Comparison of ENCODE assay signal across 8 mouse cellular contexts in genomic region chr6:124919695-124920317, GRCm38 (mm10). TPM values are rescaled to one million over a fixed set of nuclear protein-coding genes. Genes with fewer than 3 reads are reported as not detected.
A peak's percentile ranks its signal among the peaks of the same experiment; 100 is the strongest.
DNase-seq lines count a peak whose midpoint lies in the region; ATAC-seq and TF ChIP-seq lines count a peak whose summit lies in the region.

Gene Ptms, minus strand, starts transcription at chr6:124920103.

- peak within 1 kb of the TSS; percentile 58 for H3K4me2 ChIP-seq in forebrain, embryonic 11.5 days (ENCODE audit: low read depth, low read length, severe bottlenecking)
- peak within 1 kb of the TSS; percentile 86 for H3K4me2 ChIP-seq in heart, embryonic 15.5 days
- H3K4me2 ChIP-seq in liver, embryonic 12.5 days, result peak within 1 kb of the TSS; percentile 98

- peaks cover 28% of the 10 kb centered on the region for H3K4me1 ChIP-seq in forebrain, embryonic 11.5 days (replicated peaks; ENCODE audit: control insufficient read depth, insufficient read depth, low read length)
- H3K4me1 ChIP-seq in heart, embryonic 15.5 days (replicated peaks), result peaks cover 46% of the 10 kb centered on the region
- peaks cover 48% of the 10 kb centered on the region for H3K4me1 ChIP-seq in liver, embryonic 12.5 days

- TF ChIP-seq POLR2A in brain, embryonic 14.5 days (IDR thresholded peaks at IDR 0.05; ENCODE audit: borderline replicate concordance, extremely low read depth, insufficient read depth, insufficient read length, poor library complexity, severe bottlenecking), result no peak

- H3K9ac ChIP-seq in forebrain, embryonic 11.5 days (ENCODE audit: low read length), result peak within 1 kb of the TSS; percentile 54
- H3K9ac ChIP-seq in heart, embryonic 15.5 days, result peak within 1 kb of the TSS; percentile 47
- H3K9ac ChIP-seq in liver, embryonic 12.5 days, result no peak within 1 kb of the TSS

- H3K36me3 ChIP-seq in forebrain, embryonic 11.5 days (ENCODE audit: control insufficient read depth, insufficient read depth, low read length), result no peaks in the 10 kb centered on the region; the same call in 1 of the 2 replicates
- H3K36me3 ChIP-seq in heart, embryonic 15.5 days, result peaks cover 5% of the 10 kb centered on the region
- H3K36me3 ChIP-seq in liver, embryonic 12.5 days, result no peaks in the 10 kb centered on the region

- peak within 1 kb of the TSS; percentile 4; the same call in 1 of the 2 replicates for H3K4me3 ChIP-seq in forebrain, embryonic 11.5 days (ENCODE audit: low read depth, low read length)
- H3K4me3 ChIP-seq in heart, embryonic 15.5 days, result peak within 1 kb of the TSS; percentile 47
- 0 out of 2 replicates have a peak within 1 kb of the TSS, but pooled peaks have one; percentile 13 for H3K4me3 ChIP-seq in liver, embryonic 12.5 days

- DNase-seq in CD4-positive helper T cell, adult 2 months (ENCODE audit: low read depth, low spot score), result peak; percentile 65
- DNase-seq in brain, embryonic 14.5 days (ENCODE audit: low read depth), result peak; percentile 99
- peak; percentile 97 for DNase-seq in forebrain, embryonic 11.5 days (ENCODE audit: low spot score)
- DNase-seq in kidney, postnatal 14 days, result peak; percentile 98
- peak; percentile 72 to 77 for DNase-seq in natural killer cell, adult 2 months (ENCODE audit: low spot score in 2 of 2)
- peak; percentile 95 for DNase-seq in testis, postnatal 10 days (ENCODE audit: low spot score)

- peak within 1 kb of the TSS; percentile 99 for H3K27ac ChIP-seq in forebrain, embryonic 11.5 days (ENCODE audit: low read depth, low read length)
- peak within 1 kb of the TSS; percentile 100 for H3K27ac ChIP-seq in heart, embryonic 15.5 days
- peak within 1 kb of the TSS; percentile 66; the same call in 1 of the 2 replicates for H3K27ac ChIP-seq in liver, embryonic 12.5 days

- H3K9me3 ChIP-seq in forebrain, embryonic 11.5 days (ENCODE audit: control insufficient read depth, low read length), result no peaks in the 10 kb centered on the region
- no peaks in the 10 kb centered on the region for H3K9me3 ChIP-seq in heart, embryonic 15.5 days (replicated peaks)
- H3K9me3 ChIP-seq in liver, embryonic 12.5 days (replicated peaks), result no peaks in the 10 kb centered on the region

- WGBS in forebrain, embryonic 11.5 days, result under 1% methylated on average over 13 of the region's 13 CpGs
- 3% methylated on average over 13 of the region's 13 CpGs for WGBS in heart, embryonic 15.5 days
- WGBS in liver, embryonic 12.5 days (ENCODE audit: insufficient replicate concordance), result 11% methylated on average over 13 of the region's 13 CpGs

- H3K27me3 ChIP-seq in forebrain, embryonic 11.5 days (ENCODE audit: control insufficient read depth, insufficient read depth, low read length), result no peaks in the 10 kb centered on the region
- H3K27me3 ChIP-seq in heart, embryonic 15.5 days, result no peaks in the 10 kb centered on the region
- H3K27me3 ChIP-seq in liver, embryonic 12.5 days (replicated peaks), result peaks cover 76% of the 10 kb centered on the region

- peak; percentile 87 for ATAC-seq in forebrain, embryonic 11.5 days (replicated peaks; ENCODE audit: low FRiP score)
- peak; percentile 81 for ATAC-seq in heart, embryonic 15.5 days (replicated peaks; ENCODE audit: insufficient number of reproducible peaks, insufficient read depth, low FRiP score, low read depth)
- peak; percentile 62 for ATAC-seq in liver, embryonic 12.5 days

- TF ChIP-seq CTCF in brain, embryonic 14.5 days (IDR thresholded peaks at IDR 0.05; ENCODE audit: borderline replicate concordance, extremely low read depth, insufficient read depth, insufficient read length), result no peak

RNA-seq across cellular contexts. Expression of gene Ptms, which starts in this region (rescaled TPM):
- 2,630 and 3,258 TPM in 2 replicates for polyA plus RNA-seq in brain, embryonic 14.5 days (2012; rRNA removed)
- 369 and 455 TPM in 2 replicates for polyA plus RNA-seq in forebrain, embryonic 11.5 days (2014; fragmentation: Nextera tagmentation; extraction: Ambion mirVana)
- polyA plus RNA-seq in heart, embryonic 15.5 days (2015; fragmentation: Nextera tagmentation; extraction: Ambion mirVana), result 255 and 294 TPM in 2 replicates
- polyA plus RNA-seq in liver, embryonic 12.5 days (2016; fragmentation: Nextera tagmentation; extraction: Ambion mirVana), result 64.5 and 66.7 TPM in 2 replicates

Comparison
In these comparisons a context has a peak if more than half of its experiments do, and no peak if none do; other contexts are left out.
1. Peak in every context shown above with its lines: DNase-seq, ATAC-seq, H3K4me3 ChIP-seq and H3K27ac ChIP-seq.